Mouse (Mus musculus): ENCODE measurements around the gene Slc4a1ap. TPM values are rescaled to one million over a fixed set of nuclear protein-coding genes. Genes with fewer than 3 reads are reported as not detected.

The Slc4a1ap gene
- polyA plus RNA-seq, 1 experiment from 2014 or later, result 28.9 TPM

GRCm38 (mm10) chr5:31563496-31563895, 36.7 kb downstream of the Slc4a1ap start:
- Histone ChIP-seq H3K4me2 (ENCODE audit: low read length) (no peak overlapping the region), H3K9ac (replicated peaks; ENCODE audit: low read length) (no peak overlapping the region), H3K27ac (replicated peaks; ENCODE audit: low read depth, low read length) (no peak overlapping the region), H3K36me3 (ENCODE audit: control insufficient read depth, insufficient read depth, low read length) (peaks cover 24% of the 10 kb centered on the region), H3K27me3 (ENCODE audit: control insufficient read depth, insufficient read depth, low read length) (no peaks in the 10 kb centered on the region), H3K4me3 (replicated peaks; ENCODE audit: low read depth, low read length) (no peak overlapping the region), H3K9me3 (ENCODE audit: control insufficient read depth, low read length) (no peaks in the 10 kb centered on the region), H3K4me1 (ENCODE audit: control insufficient read depth, insufficient read depth, low read length) (no peaks in the 10 kb centered on the region)
- DNase-seq (peak; percentile 94), ATAC-seq (ENCODE audit: low FRiP score, low TSS enrichment) (peak; percentile 27; the same call in 1 of the 2 replicates)
- WGBS, result 13% methylated on average over 6 of the region's 6 CpGs

GRCm38 (mm10) chr5:31563905-31564304, 37.1 kb downstream of the Slc4a1ap start:
- no peak overlapping the region for H3K4me3 ChIP-seq (replicated peaks; ENCODE audit: low read depth, low read length)
- H3K27me3 ChIP-seq (ENCODE audit: control insufficient read depth, insufficient read depth, low read length), result no peaks in the 10 kb centered on the region
- H3K4me1 ChIP-seq (ENCODE audit: control insufficient read depth, insufficient read depth, low read length), result no peaks in the 10 kb centered on the region
- no peaks in the 10 kb centered on the region for H3K9me3 ChIP-seq (ENCODE audit: control insufficient read depth, low read length)
- peaks cover 24% of the 10 kb centered on the region for H3K36me3 ChIP-seq (ENCODE audit: control insufficient read depth, insufficient read depth, low read length)
- 49% methylated on average over 7 of the region's 7 CpGs for WGBS
- H3K4me2 ChIP-seq (ENCODE audit: low read length), result no peak overlapping the region
- DNase-seq (no peak), ATAC-seq (ENCODE audit: low FRiP score, low TSS enrichment) (no peak)
- H3K9ac ChIP-seq (replicated peaks; ENCODE audit: low read length), result no peak overlapping the region
- no peak overlapping the region for H3K27ac ChIP-seq (replicated peaks; ENCODE audit: low read depth, low read length)

GRCm38 (mm10) chr5:31564976-31565375, 38.2 kb downstream of the Slc4a1ap start:
- no peak overlapping the region for H3K9ac ChIP-seq (replicated peaks; ENCODE audit: low read length)
- no peak overlapping the region for H3K4me3 ChIP-seq (replicated peaks; ENCODE audit: low read depth, low read length)
- H3K9me3 ChIP-seq (ENCODE audit: control insufficient read depth, low read length), result no peaks in the 10 kb centered on the region
- H3K36me3 ChIP-seq (ENCODE audit: control insufficient read depth, insufficient read depth, low read length), result peaks cover 16% of the 10 kb centered on the region
- H3K27me3 ChIP-seq (ENCODE audit: control insufficient read depth, insufficient read depth, low read length), result no peaks in the 10 kb centered on the region
- 88% methylated on average over 4 of the region's 4 CpGs for WGBS
- H3K27ac ChIP-seq (replicated peaks; ENCODE audit: low read depth, low read length), result no peak overlapping the region
- no peak overlapping the region for H3K4me2 ChIP-seq (ENCODE audit: low read length)
- ATAC-seq (ENCODE audit: low FRiP score, low TSS enrichment) (no peak), DNase-seq (no peak)
- no peaks in the 10 kb centered on the region for H3K4me1 ChIP-seq (ENCODE audit: control insufficient read depth, insufficient read depth, low read length)

GRCm38 (mm10) chr5:31566026-31566425, 39.2 kb downstream of the Slc4a1ap start:
- 78% methylated on average over 7 of the region's 7 CpGs for WGBS
- Histone ChIP-seq H3K36me3 (ENCODE audit: control insufficient read depth, insufficient read depth, low read length) (peaks cover 9% of the 10 kb centered on the region), H3K27me3 (ENCODE audit: control insufficient read depth, insufficient read depth, low read length) (no peaks in the 10 kb centered on the region), H3K4me2 (ENCODE audit: low read length) (no peak overlapping the region), H3K4me3 (replicated peaks; ENCODE audit: low read depth, low read length) (no peak overlapping the region), H3K4me1 (ENCODE audit: control insufficient read depth, insufficient read depth, low read length) (peaks cover 3% of the 10 kb centered on the region), H3K27ac (replicated peaks; ENCODE audit: low read depth, low read length) (no peak overlapping the region), H3K9ac (replicated peaks; ENCODE audit: low read length) (no peak overlapping the region), H3K9me3 (ENCODE audit: control insufficient read depth, low read length) (no peaks in the 10 kb centered on the region)
- ATAC-seq (ENCODE audit: low FRiP score, low TSS enrichment) (no peak), DNase-seq (no peak)

- no peak for DNase-seq
- H3K36me3 ChIP-seq (ENCODE audit: control insufficient read depth, insufficient read depth, low read length), result peaks cover 9% of the 10 kb centered on the region
- no peak overlapping the region for H3K27ac ChIP-seq (replicated peaks; ENCODE audit: low read depth, low read length)
- H3K4me2 ChIP-seq (ENCODE audit: low read length), result no peak overlapping the region
- H3K9me3 ChIP-seq (ENCODE audit: control insufficient read depth, low read length), result no peaks in the 10 kb centered on the region
- no peak overlapping the region for H3K4me3 ChIP-seq (replicated peaks; ENCODE audit: low read depth, low read length)
- H3K4me1 ChIP-seq (ENCODE audit: control insufficient read depth, insufficient read depth, low read length), result peaks cover 6% of the 10 kb centered on the region
- H3K9ac ChIP-seq (replicated peaks; ENCODE audit: low read length), result no peak overlapping the region
- H3K27me3 ChIP-seq (ENCODE audit: control insufficient read depth, insufficient read depth, low read length), result no peaks in the 10 kb centered on the region
- WGBS, result 47% methylated on average over 3 of the region's 3 CpGs
- ATAC-seq (ENCODE audit: low FRiP score, low TSS enrichment), result no peak
Measured at GRCm38 (mm10) chr5:31566457-31566856, 39.7 kb downstream of the Slc4a1ap start.

GRCm38 (mm10) chr5:31567951-31568657, 41.3 kb downstream of the Slc4a1ap start:
- no peak for DNase-seq
- 88% methylated on average over 5 of the region's 5 CpGs for WGBS
- Histone ChIP-seq H3K27me3 (ENCODE audit: control insufficient read depth, insufficient read depth, low read length) (no peaks in the 10 kb centered on the region), H3K36me3 (ENCODE audit: control insufficient read depth, insufficient read depth, low read length) (no peaks in the 10 kb centered on the region), H3K9me3 (ENCODE audit: control insufficient read depth, low read length) (no peaks in the 10 kb centered on the region), H3K4me2 (ENCODE audit: low read length) (no peak overlapping the region), H3K4me1 (ENCODE audit: control insufficient read depth, insufficient read depth, low read length) (peaks cover 6% of the 10 kb centered on the region), H3K9ac (replicated peaks; ENCODE audit: low read length) (no peak overlapping the region), H3K4me3 (replicated peaks; ENCODE audit: low read depth, low read length) (no peak overlapping the region), H3K27ac (replicated peaks; ENCODE audit: low read depth, low read length) (no peak overlapping the region)
- no peak for ATAC-seq (ENCODE audit: low FRiP score, low TSS enrichment)

GRCm38 (mm10) chr5:31571023-31571608, 44.3 kb downstream of the Slc4a1ap start:
- H3K36me3 ChIP-seq (ENCODE audit: control insufficient read depth, insufficient read depth, low read length), result no peaks in the 10 kb centered on the region
- 10% methylated on average over 20 of the region's 20 CpGs for WGBS
- H3K9ac ChIP-seq (replicated peaks; ENCODE audit: low read length), result peak overlapping the region; percentile 26; the same call in 1 of the 2 replicates
- H3K27ac ChIP-seq (replicated peaks; ENCODE audit: low read depth, low read length), result 0 out of 2 replicates have a peak overlapping the region, but pooled peaks have one; percentile 2
- H3K4me2 ChIP-seq (ENCODE audit: low read length), result peak overlapping the region; percentile 40
- no peak overlapping the region for H3K4me3 ChIP-seq (replicated peaks; ENCODE audit: low read depth, low read length)
- H3K27me3 ChIP-seq (ENCODE audit: control insufficient read depth, insufficient read depth, low read length), result no peaks in the 10 kb centered on the region
- no peaks in the 10 kb centered on the region for H3K9me3 ChIP-seq (ENCODE audit: control insufficient read depth, low read length)
- ATAC-seq (ENCODE audit: low FRiP score, low TSS enrichment) (no peak), DNase-seq (peak; percentile 40)
- H3K4me1 ChIP-seq (ENCODE audit: control insufficient read depth, insufficient read depth, low read length), result peaks cover 6% of the 10 kb centered on the region

GRCm38 (mm10) chr5:31573722-31574121, 46.9 kb downstream of the Slc4a1ap start:
- ATAC-seq (ENCODE audit: low FRiP score, low TSS enrichment) (no peak), DNase-seq (no peak)
- H3K9ac ChIP-seq (replicated peaks; ENCODE audit: low read length), result no peak overlapping the region
- WGBS, result 96% methylated on average over 3 of the region's 3 CpGs
- peaks cover 6% of the 10 kb centered on the region for H3K4me1 ChIP-seq (ENCODE audit: control insufficient read depth, insufficient read depth, low read length)
- no peaks in the 10 kb centered on the region for H3K27me3 ChIP-seq (ENCODE audit: control insufficient read depth, insufficient read depth, low read length)
- H3K36me3 ChIP-seq (ENCODE audit: control insufficient read depth, insufficient read depth, low read length), result no peaks in the 10 kb centered on the region
- no peak overlapping the region for H3K4me3 ChIP-seq (replicated peaks; ENCODE audit: low read depth, low read length)
- no peak overlapping the region for H3K4me2 ChIP-seq (ENCODE audit: low read length)
- H3K9me3 ChIP-seq (ENCODE audit: control insufficient read depth, low read length), result no peaks in the 10 kb centered on the region
- no peak overlapping the region for H3K27ac ChIP-seq (replicated peaks; ENCODE audit: low read depth, low read length)

GRCm38 (mm10) chr5:31576539-31576975, 49.8 kb downstream of the Slc4a1ap start:
- ATAC-seq (ENCODE audit: low FRiP score, low TSS enrichment) (no peak), DNase-seq (no peak)
- H3K36me3 ChIP-seq (ENCODE audit: control insufficient read depth, insufficient read depth, low read length), result no peaks in the 10 kb centered on the region
- no peaks in the 10 kb centered on the region for H3K27me3 ChIP-seq (ENCODE audit: control insufficient read depth, insufficient read depth, low read length)
- H3K9me3 ChIP-seq (ENCODE audit: control insufficient read depth, low read length), result no peaks in the 10 kb centered on the region
- H3K4me3 ChIP-seq (replicated peaks; ENCODE audit: low read depth, low read length), result no peak overlapping the region
- H3K4me2 ChIP-seq (ENCODE audit: low read length), result no peak overlapping the region
- no peak overlapping the region for H3K9ac ChIP-seq (replicated peaks; ENCODE audit: low read length)
- H3K27ac ChIP-seq (replicated peaks; ENCODE audit: low read depth, low read length), result no peak overlapping the region
- H3K4me1 ChIP-seq (ENCODE audit: control insufficient read depth, insufficient read depth, low read length), result no peaks in the 10 kb centered on the region
- WGBS, result 84% methylated on average over 7 of the region's 7 CpGs
